Mouse (Mus musculus) adrenal gland, postnatal 4 days (tissue): Measurements from ENCODE around the gene Myl4. TPM values are rescaled to one million over a fixed set of nuclear protein-coding genes. Genes with fewer than 3 reads are reported as not detected.
A peak's percentile ranks its signal among the peaks of the same experiment; 100 is the strongest.
"Not testable (repeated sequence)": the region's sequence is repeated elsewhere in the genome, so short reads cannot be mapped to it uniquely, and the experiment has no call there.

Experiments
- DNase-seq, 2 experiments: peaks; one replicate each; pipeline ENCODE4 v3.0.0; 2021 to 2022; ENCODE audit warnings: low spot score in 2 of 2, mixed read lengths in 2 of 2
- total RNA-seq, 2 experiments: library from RNA; stranded (reverse); gene quantifications; 2 replicates each; pipeline ENCODE4 v1.2.3; 2021

Gene Myl4
- total RNA-seq, 2 experiments from 2014 or later, result 5.4 to 15.4 TPM

GRCm38 (mm10) chr11:104570515-104570914, 20.1 kb downstream of the Myl4 start:
- DNase-seq, result not testable (repeated sequence)

GRCm38 (mm10) chr11:104571373-104571772, 20.9 kb downstream of the Myl4 start:
- peak in 1 of 2 experiments; percentile 13 for DNase-seq

DNA sequence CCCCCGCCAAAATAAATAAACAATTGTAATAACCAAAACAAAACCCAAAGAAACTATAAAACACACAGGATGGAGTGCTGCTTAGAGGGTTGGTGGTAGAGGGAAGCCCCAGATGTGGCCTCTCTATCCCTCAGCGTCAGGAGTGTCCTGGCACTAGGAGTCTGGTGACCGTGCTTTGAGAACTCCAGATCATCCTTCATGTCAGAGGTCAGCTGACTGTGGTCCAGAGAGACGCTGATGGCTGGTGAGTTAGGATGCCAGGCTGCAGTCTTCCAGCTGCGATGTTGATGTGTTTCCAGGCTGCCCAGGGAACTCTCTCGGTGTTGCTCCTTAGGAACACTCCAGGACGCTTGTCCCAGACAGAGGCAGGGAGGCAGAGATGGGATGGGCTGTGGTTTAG, 21.6 kb downstream of the Myl4 start:
- DNase-seq, result no peak

- DNase-seq, result no peak
These were observed 22.1 kb downstream of the Myl4 start for GRCm38 (mm10) chr11:104572566-104572965.

DNA sequence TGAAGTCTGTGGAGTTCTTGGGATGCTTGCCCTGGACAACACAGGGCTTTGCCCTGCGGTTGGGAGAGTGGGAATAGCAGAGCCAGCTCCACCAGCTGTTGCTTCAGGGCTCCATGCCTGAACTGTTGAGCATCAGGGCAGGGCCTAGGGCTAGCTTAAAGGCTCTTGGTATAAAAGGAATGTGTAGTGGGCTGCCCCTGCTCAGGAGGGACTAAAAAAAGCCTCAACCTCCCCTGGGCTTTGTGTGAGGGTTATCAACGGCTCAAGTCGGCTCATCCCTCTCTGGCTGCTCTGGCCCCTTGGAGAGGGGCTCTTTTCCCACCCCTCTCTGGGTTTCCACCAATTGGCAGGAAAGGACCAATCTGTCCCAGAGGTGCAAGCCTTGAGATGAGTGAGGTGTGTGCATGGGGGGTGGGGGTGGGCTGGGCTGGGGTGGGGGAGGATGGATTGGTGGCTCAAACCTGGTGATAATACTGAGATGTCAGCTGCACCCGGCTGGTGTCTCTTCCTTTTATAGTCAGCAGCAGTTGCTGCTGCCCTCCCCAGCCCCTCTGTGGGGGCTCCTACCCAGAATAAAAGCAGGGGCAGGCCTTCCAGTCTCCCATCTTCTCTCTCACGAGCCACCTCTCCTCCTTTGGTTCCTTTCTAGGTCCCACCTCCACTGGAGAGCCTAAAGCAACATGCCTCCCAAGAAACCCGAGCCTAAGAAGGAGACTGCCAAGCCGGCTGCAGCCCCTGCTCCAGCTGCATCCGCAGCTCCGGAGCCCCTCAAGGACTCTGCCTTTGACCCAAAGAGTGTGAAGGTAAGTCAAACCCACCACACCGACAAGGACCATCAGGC, 26.5 kb downstream of the Myl4 start:
- DNase-seq, result no peak

DNA sequence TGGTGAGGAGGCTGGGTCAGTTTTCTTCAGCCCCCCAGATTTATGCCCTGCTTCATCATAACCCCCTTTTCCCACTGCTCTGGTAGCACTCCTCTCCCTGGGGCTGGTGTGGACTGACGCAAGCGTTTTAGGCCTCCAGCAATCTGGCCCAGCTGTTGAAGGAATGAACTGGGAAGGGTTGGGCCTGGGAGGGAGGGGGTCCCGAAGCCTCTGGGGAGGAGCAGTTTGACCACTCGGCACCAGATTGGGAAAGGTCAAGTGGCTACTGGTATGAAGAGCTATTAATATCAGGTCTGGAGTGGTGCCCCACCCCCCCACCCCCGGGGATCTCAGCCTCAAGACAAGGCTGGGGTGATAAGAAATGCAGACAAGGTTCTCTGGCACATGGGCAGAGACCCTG, 27.6 kb downstream of the Myl4 start:
- no peak for DNase-seq

DNA sequence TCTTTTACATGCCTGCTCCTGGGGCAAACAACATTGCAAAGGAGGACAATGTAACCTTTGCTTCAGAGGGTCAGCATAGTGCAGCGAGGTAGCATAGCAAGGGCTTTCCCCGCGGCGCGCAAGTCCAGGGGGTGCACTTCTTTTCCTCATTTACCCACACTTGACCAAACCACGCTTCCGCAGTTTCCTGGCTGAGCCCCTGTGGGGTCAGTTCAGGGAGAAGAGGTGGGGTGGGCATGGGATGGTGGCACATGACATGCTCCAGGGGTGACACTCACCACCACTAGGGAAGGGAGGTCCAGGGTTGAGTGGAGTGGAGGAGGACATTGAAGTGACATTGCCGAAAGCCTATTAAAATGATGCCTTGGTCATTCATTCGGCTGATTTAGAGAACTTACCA, 28.6 kb downstream of the Myl4 start:
- DNase-seq, result no peak

DNA sequence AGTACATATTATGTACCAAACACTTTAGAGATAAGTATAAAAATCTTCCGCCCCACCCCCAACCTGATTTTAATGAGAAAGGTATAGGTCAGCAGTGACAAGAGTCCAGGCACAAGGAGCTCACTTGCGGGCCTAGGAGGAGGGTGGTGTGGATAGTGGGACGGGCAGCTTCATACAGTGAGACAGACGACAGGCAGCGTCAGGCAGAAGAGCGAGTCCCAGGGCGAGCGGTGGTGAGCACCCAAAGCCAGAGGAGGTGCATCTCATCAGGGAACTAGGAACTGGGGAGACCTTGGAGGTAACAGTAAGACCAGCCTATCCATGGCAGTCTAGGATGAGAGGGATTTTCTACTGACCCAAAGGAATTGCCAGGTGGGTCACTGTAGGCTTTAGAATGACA, 29.1 kb downstream of the Myl4 start:
- DNase-seq, result no peak

DNA sequence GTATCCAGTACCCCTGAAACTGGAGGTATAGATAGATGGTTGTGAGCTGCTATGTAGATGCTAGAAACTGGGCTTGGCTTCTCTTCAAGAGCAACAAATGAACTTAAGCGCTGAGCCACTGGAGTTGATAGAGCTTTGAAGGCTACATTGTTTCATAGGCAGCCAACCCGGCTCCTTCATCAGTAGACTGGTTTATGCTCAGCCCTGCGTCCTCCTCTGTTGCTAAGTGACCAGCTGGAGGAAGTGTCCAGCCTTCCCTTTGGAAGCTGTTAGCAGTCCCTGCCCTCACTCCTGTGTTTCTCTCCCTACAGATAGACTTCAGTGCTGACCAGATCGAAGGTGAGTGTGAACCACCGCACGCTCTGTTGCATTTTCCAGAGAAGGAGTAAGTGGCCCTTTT, 29.6 kb downstream of the Myl4 start:
- no peak for DNase-seq

DNA sequence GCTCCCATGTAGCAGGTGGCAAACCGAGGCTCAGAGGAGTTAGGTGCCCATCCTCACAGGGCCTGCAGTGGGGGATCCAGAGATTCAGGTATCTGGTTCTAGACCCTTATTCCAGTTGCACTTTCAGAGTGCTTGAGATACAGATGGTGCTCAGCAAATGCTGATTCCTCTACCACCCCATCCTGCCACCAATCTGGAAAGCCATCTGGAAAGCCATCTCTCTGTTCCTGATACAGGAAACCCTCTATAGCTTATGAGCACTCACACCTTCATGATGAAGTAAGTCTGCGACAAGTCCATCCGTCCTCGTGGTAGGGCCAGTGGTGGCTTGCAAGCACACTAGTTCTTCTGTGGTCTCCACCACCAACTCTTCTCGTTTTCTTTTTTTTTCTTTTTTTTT, 30.1 kb downstream of the Myl4 start:
- DNase-seq, result no peak

GRCm38 (mm10) chr11:104581446-104582307, 31.2 kb downstream of the Myl4 start:
- DNase-seq, result no peak

DNA sequence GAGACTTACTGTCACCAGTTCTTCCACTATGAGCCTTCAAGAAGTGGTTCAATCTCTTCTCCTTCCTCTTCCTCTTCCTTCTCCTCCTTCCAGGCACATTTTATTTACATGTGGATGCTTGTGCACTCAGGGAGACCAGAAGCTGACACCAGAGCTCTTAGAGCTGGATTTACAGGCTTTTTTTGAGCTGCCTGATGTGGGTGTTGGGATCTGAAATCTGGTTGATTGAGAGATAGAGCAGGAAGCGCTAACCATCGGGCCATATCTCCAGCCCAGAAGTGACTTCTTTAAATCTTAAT, 31.8 kb downstream of the Myl4 start:
- DNase-seq, result no peak

DNA sequence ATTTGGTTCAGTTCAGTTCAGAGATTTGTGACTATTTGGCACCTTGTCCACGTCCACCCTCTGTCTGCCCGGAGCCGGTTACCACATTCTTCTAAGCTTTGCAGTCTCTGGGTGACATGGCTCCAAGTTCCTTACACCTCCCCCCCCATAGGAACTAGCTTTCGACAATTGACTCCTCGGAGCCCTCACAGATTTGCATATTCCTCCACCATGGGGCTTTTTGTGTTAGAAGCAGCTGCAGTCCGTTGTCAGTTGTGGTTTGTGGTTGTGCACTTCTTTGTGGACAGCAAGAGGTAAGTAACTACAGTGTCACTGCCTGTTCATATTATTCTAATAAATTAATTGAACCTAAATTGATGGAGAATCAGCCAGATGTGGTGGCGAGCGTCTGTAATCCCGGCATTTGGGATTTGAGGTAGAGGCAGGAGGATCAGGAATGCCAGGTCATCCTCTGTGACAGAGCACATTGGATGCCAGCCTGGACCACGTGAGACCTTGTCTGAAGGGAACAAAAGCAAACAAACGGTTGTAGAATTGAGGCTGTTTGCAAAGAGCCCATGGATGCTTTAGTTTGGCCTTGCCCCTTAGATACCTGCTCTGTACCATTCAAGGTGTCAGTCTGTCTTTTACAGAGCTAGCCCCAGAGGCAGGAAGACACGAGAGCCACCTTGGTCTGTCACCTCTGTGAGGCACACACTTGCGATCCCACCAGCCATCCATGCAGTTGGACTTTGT, 32.3 kb downstream of the Myl4 start:
- no peak for DNase-seq

- no peak for DNase-seq
These were observed 35.0 kb downstream of the Myl4 start for GRCm38 (mm10) chr11:104585495-104585894.

GRCm38 (mm10) chr11:104587904-104588303, 37.4 kb downstream of the Myl4 start:
- DNase-seq, result no peak

DNA sequence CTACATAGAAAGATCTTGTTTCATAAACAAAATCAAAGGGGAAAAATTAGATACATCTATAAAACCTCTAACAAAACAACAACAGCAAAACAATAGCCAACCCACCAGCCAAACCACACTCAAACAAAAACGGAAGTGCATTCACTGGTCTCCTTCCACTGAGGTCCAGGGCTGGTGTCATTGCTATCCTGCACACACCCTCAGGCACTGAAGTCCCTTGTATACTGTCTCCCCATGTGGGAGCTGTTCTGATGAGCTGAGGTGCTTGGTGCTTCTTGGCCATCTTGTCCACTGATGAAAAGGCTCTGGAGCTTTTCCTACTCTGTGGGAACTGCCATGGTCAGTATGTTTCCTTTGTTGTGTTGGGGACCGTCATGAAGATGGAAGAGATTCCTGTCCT, 38.0 kb downstream of the Myl4 start:
- no peak for DNase-seq

GRCm38 (mm10) chr11:104589570-104589969, 39.1 kb downstream of the Myl4 start:
- DNase-seq, result no peak

- peak; percentile 20 to 46 for DNase-seq
These were observed 39.7 kb downstream of the Myl4 start for GRCm38 (mm10) chr11:104590148-104590547.

DNA sequence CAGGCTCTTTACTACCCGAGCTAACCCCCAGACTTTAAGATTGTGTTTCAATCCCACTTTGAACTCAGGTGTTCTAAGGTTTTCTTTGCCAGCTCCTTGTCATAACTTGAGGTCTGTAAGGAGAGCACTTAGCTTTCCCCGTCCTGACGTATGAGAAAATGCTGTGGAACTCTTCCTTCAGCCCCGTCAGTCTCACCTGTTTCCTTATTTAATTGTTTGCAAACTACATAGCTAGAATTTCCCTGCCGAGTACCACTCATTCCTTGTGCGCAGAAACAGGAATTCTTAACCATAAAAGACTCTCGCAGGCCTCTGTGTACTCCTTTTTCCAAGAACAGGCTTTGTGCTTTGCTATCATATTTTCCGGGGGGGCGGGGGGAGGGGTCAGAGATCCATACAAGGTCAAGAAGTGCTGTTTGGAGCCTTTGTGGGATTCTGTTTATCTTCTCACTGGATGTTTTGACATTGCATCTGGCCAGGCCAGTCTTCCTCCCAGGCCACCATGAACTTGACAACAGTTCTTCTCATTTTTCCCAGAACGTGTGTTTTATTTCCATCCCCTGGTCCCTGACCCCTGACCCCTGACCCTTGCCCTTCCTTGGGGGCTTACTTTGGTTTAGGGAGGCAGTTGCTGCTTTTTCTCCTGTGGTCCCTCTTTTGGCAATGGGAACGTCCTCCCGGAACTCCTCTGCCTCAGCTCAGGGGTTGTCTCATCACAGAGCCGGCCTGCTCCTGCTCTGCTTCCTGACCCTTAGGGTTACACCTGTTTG, 41.8 kb downstream of the Myl4 start:
- no peak for DNase-seq

DNA sequence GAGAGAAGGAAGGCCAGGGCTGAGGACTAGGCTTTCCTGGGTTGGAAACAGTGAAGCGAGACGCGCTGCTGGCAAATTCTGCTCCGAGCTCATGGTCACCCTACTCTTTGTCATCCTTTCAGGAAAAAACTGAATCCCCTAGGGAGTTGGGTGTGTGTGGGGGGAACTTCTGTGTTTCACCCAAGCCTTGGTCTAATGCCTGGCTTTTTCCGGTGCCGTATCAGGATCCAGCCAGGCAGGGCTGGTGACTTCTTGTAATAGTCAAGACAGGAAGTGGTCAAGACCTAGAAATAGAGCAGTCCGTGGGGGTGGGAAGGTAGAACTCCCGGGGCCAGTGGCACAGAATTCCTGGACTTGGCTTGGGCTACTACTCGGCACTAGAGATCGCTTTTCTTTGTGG, 45.9 kb downstream of the Myl4 start:
- DNase-seq, result no peak
